Mouse (Mus musculus) lung, postnatal 0 days (tissue): ENCODE data around the gene Smyd2.

ENCODE experiments used
- CTCF ChIP-seq: IDR thresholded peaks from 2 replicates; pipeline ENCODE4 v1.5.1; 2016; ENCODE audit warnings: antibody characterized with exemption, mild to moderate bottlenecking
- EP300 ChIP-seq: IDR thresholded peaks from 2 replicates; pipeline ENCODE4 v1.6.1; 2016; ENCODE audit warnings: antibody characterized with exemption, mild to moderate bottlenecking, control low read depth

- TF ChIP-seq CTCF (no peak), EP300 (no peak)
Observed at GRCm38 (mm10) chr1:189854646-189855045, 67.5 kb downstream of the Smyd2 start.
